Mouse (Mus musculus): ENCODE measurements around the gene Spcs3.

Spcs3 gene

GRCm38 (mm10) chr8:54508096-54508456 is 21.7 kb downstream of the Spcs3 start:
- no peak for DNase-seq (ENCODE audit: low read depth, low spot score)

- DNase-seq (ENCODE audit: low read depth, low spot score): peak; percentile 81
Observed at GRCm38 (mm10) chr8:54507428-54508095, 22.2 kb downstream of the Spcs3 start.

- DNase-seq (ENCODE audit: low read depth, low spot score): no peak
Observed at GRCm38 (mm10) chr8:54505060-54505459, 24.7 kb downstream of the Spcs3 start.

GRCm38 (mm10) chr8:54503104-54503503 is 26.7 kb downstream of the Spcs3 start:
- no peak for DNase-seq (ENCODE audit: low read depth, low spot score)

- DNase-seq (ENCODE audit: low read depth, low spot score): peak; percentile 37
Observed at GRCm38 (mm10) chr8:54493915-54494314, 35.9 kb downstream of the Spcs3 start.

GRCm38 (mm10) chr8:54493110-54493509 is 36.7 kb downstream of the Spcs3 start:
- DNase-seq (ENCODE audit: low read depth, low spot score): peak; percentile 91

GRCm38 (mm10) chr8:54491934-54492333 is 37.9 kb downstream of the Spcs3 start:
- no peak for DNase-seq (ENCODE audit: low read depth, low spot score)

- DNase-seq (ENCODE audit: low read depth, low spot score): peak; percentile 85
Observed at GRCm38 (mm10) chr8:54491057-54491690, 38.6 kb downstream of the Spcs3 start.

GRCm38 (mm10) chr8:54488437-54488836 is 41.4 kb downstream of the Spcs3 start:
- no peak for DNase-seq (ENCODE audit: low read depth, low spot score)

- DNase-seq (ENCODE audit: low read depth, low spot score): no peak
Observed at GRCm38 (mm10) chr8:54486555-54487273, 43.1 kb downstream of the Spcs3 start.

Measured in 3T3-L1 (cell line).